Mouse (Mus musculus) small intestine, adult 2 months (tissue): ENCODE data around the gene Tpr.

Experiments
- CTCF ChIP-seq: fragments of 200-500 bp; IDR thresholded peaks from 2 replicates; pipeline ENCODE4 v1.5.1; 2012; ENCODE audit warnings: low read depth, mild to moderate bottlenecking, control low read depth, inconsistent platforms, low read length, moderate library complexity, mixed read lengths; ENCODE audit not compliant: insufficient replicate concordance, insufficient read length; ENCODE audit errors: extremely low read depth
- POLR2A ChIP-seq: fragments of 200-500 bp; IDR thresholded peaks from 2 replicates; pipeline ENCODE4 v1.6.1; 2012; ENCODE audit warnings: low read depth, mild to moderate bottlenecking, control low read depth, inconsistent platforms, low read length, moderate library complexity

DNA sequence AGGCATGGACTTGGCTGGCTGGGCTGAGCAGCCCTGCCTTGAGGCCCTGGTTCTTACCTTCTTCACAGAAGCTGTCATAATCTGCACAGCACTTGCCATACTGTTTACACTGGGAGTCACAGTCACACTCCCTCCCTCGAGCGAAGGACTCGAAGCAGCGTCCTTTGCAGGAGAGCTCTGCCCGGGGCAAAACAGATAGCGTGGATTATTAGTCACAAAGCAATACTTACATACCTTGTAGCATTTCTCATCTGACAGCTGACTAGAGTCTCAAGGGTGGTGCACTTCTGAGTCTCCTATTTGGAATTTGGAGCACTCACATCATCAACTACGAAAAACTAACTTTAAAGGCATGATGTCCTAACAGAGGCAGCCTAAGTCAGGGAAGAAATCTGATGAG, 68.0 kb downstream of the Tpr start:
- TF ChIP-seq CTCF (no peak), POLR2A (no peak)
